Mouse (Mus musculus) embryonic facial prominence, embryonic 14.5 days (tissue): ENCODE measurements around the gene Pomt2. TPM values are rescaled to one million over a fixed set of nuclear protein-coding genes. Genes with fewer than 3 reads are reported as not detected.
A peak's percentile ranks its signal among the peaks of the same experiment; 100 is the strongest.

ENCODE experiments used
- ATAC-seq: fragments of 200-750 bp; cut with Nextera tagmentation; 2 replicates; pipeline ENCODE4 v1.8.0; 2017; ENCODE audit warnings: low read depth, moderate number of reproducible peaks, moderate TSS enrichment
- DNase-seq: peaks from one replicate; pipeline ENCODE4 v3.0.0-alpha.2; 2015; ENCODE audit warnings: low spot score
- H3K27ac ChIP-seq: fragments of 300-500 bp; sonication (generic); replicated peaks from 2 replicates; pipeline ENCODE4 v1.5.1; 2014; ENCODE audit warnings: low read depth, mild to moderate bottlenecking, low read length, moderate library complexity
- H3K27me3 ChIP-seq: fragments of 300-500 bp; sonication (generic); replicated peaks from 2 replicates; pipeline ENCODE4 v1.6.1; 2014; ENCODE audit warnings: low read length; ENCODE audit not compliant: control insufficient read depth, insufficient read depth
- H3K36me3 ChIP-seq: fragments of 300-500 bp; sonication (generic); 2 replicates; pipeline ENCODE4 v1.6.1; 2014; ENCODE audit warnings: low read length, mixed read lengths; ENCODE audit not compliant: control insufficient read depth, insufficient read depth
- H3K4me1 ChIP-seq: fragments of 300-500 bp; sonication (generic); 2 replicates; pipeline ENCODE4 v1.6.1; 2014; ENCODE audit warnings: antibody characterized with exemption, low read length; ENCODE audit not compliant: control insufficient read depth, insufficient read depth
- H3K4me2 ChIP-seq: fragments of 300-500 bp; sonication (generic); 2 replicates; pipeline ENCODE4 v1.6.1; 2014; ENCODE audit warnings: low read depth, mild to moderate bottlenecking, low read length, moderate library complexity, mixed read lengths
- H3K4me3 ChIP-seq: fragments of 300-500 bp; sonication (generic); 2 replicates; pipeline ENCODE4 v1.5.1; 2014; ENCODE audit warnings: low read depth, mild to moderate bottlenecking, low read length
- H3K9ac ChIP-seq: fragments of 300-500 bp; sonication (generic); 2 replicates; pipeline ENCODE4 v1.6.1; 2014; ENCODE audit warnings: low read depth, mild to moderate bottlenecking, low read length, moderate library complexity, mixed read lengths
- H3K9me3 ChIP-seq: fragments of 300-500 bp; sonication (generic); 2 replicates; pipeline ENCODE4 v1.6.1; 2016; ENCODE audit warnings: low read length; ENCODE audit not compliant: control insufficient read depth
- WGBS: fragments of 180-500 bp; shearing (Covaris S2); extraction: QIAGEN DNeasy Blood & Tissue Kit; methylation state at CpG from one replicate; pipeline ENCODE4 v1.1.7; 2014; 5-methylcytosine and 5-hydroxymethylcytosine counted together
- polyA plus RNA-seq: library from polyadenylated mRNA; unstranded; fragments of >200 nt; fragmentation: Nextera tagmentation; extraction: Ambion mirVana; gene quantifications from 2 replicates; pipeline ENCODE4 v1.2.1, GENCODE M21; 2014

Gene Pomt2
- polyA plus RNA-seq, 1 experiment from 2014 or later = 21.3 TPM

- Histone ChIP-seq H3K27me3 (no peaks in the 10 kb centered on the region), H3K27ac (no peak overlapping the region), H3K4me2 (no peak overlapping the region), H3K36me3 (peaks cover 23% of the 10 kb centered on the region), H3K9ac (no peak overlapping the region), H3K4me1 (no peaks in the 10 kb centered on the region), H3K9me3 (no peaks in the 10 kb centered on the region), H3K4me3 (no peak overlapping the region)
- DNase-seq (peak; percentile 61), ATAC-seq (peak; percentile 78; the same call in 1 of the 2 replicates)
- WGBS = 76% methylated on average over 15 of the region's 15 CpGs
Observed at GRCm38 (mm10) chr12:87137439-87138341, 10.1 kb downstream of the Pomt2 start.

GRCm38 (mm10) chr12:87132784-87133183 is 15.0 kb downstream of the Pomt2 start:
- no peak for DNase-seq
- H3K27me3 ChIP-seq = no peaks in the 10 kb centered on the region
- WGBS = 93% methylated on average over 9 of the region's 9 CpGs
- H3K36me3 ChIP-seq = peaks cover 43% of the 10 kb centered on the region
- ATAC-seq = no peak
- H3K9me3 ChIP-seq = no peaks in the 10 kb centered on the region
- no peak overlapping the region for H3K4me3 ChIP-seq
- no peak overlapping the region for H3K27ac ChIP-seq
- H3K4me1 ChIP-seq = no peaks in the 10 kb centered on the region
- H3K4me2 ChIP-seq = no peak overlapping the region
- H3K9ac ChIP-seq = no peak overlapping the region

GRCm38 (mm10) chr12:87132210-87132609 is 15.6 kb downstream of the Pomt2 start:
- no peaks in the 10 kb centered on the region for H3K9me3 ChIP-seq
- ATAC-seq (no peak), DNase-seq (no peak)
- no peak overlapping the region for H3K27ac ChIP-seq
- H3K4me1 ChIP-seq = no peaks in the 10 kb centered on the region
- no peaks in the 10 kb centered on the region for H3K27me3 ChIP-seq
- no peak overlapping the region for H3K9ac ChIP-seq
- H3K36me3 ChIP-seq = peaks cover 44% of the 10 kb centered on the region
- no peak overlapping the region for H3K4me2 ChIP-seq
- no peak overlapping the region for H3K4me3 ChIP-seq
- 88% methylated on average over 6 of the region's 6 CpGs for WGBS

- H3K36me3 ChIP-seq = peaks cover 40% of the 10 kb centered on the region; the same call in 1 of the 2 replicates
- no peaks in the 10 kb centered on the region for H3K4me1 ChIP-seq
- H3K27me3 ChIP-seq = no peaks in the 10 kb centered on the region
- DNase-seq = peak; percentile 17
- no peak overlapping the region for H3K4me3 ChIP-seq
- H3K27ac ChIP-seq = no peak overlapping the region
- H3K9me3 ChIP-seq = no peaks in the 10 kb centered on the region
- 73% methylated on average over 3 of the region's 3 CpGs for WGBS
- no peak overlapping the region for H3K4me2 ChIP-seq
- no peak for ATAC-seq
- no peak overlapping the region for H3K9ac ChIP-seq
Observed at GRCm38 (mm10) chr12:87131619-87132018, 16.1 kb downstream of the Pomt2 start.

- no peaks in the 10 kb centered on the region for H3K27me3 ChIP-seq
- H3K36me3 ChIP-seq = peaks cover 39% of the 10 kb centered on the region; the same call in 1 of the 2 replicates
- no peaks in the 10 kb centered on the region for H3K4me1 ChIP-seq
- no peaks in the 10 kb centered on the region for H3K9me3 ChIP-seq
- ATAC-seq (no peak), DNase-seq (no peak)
- WGBS = 83% methylated on average over 2 of the region's 2 CpGs
- H3K4me2 ChIP-seq = no peak overlapping the region
- H3K27ac ChIP-seq = no peak overlapping the region
- H3K9ac ChIP-seq = no peak overlapping the region
- no peak overlapping the region for H3K4me3 ChIP-seq
Observed at GRCm38 (mm10) chr12:87131181-87131580, 16.6 kb downstream of the Pomt2 start.

- ATAC-seq (no peak), DNase-seq (no peak)
- no peak overlapping the region for H3K27ac ChIP-seq
- no peak overlapping the region for H3K4me3 ChIP-seq
- 85% methylated on average over 4 of the region's 4 CpGs for WGBS
- H3K9me3 ChIP-seq = no peaks in the 10 kb centered on the region
- H3K4me2 ChIP-seq = no peak overlapping the region
- peaks cover 36% of the 10 kb centered on the region; the same call in 1 of the 2 replicates for H3K36me3 ChIP-seq
- H3K9ac ChIP-seq = no peak overlapping the region
- H3K27me3 ChIP-seq = no peaks in the 10 kb centered on the region
- H3K4me1 ChIP-seq = no peaks in the 10 kb centered on the region
Observed at GRCm38 (mm10) chr12:87130224-87130623, 17.5 kb downstream of the Pomt2 start.

- no peak overlapping the region for H3K27ac ChIP-seq
- H3K4me2 ChIP-seq = no peak overlapping the region
- H3K27me3 ChIP-seq = no peaks in the 10 kb centered on the region
- H3K4me3 ChIP-seq = no peak overlapping the region
- no peak for DNase-seq
- no peaks in the 10 kb centered on the region for H3K4me1 ChIP-seq
- no peak for ATAC-seq
- H3K36me3 ChIP-seq = peaks cover 51% of the 10 kb centered on the region
- no peaks in the 10 kb centered on the region for H3K9me3 ChIP-seq
- WGBS = 64% methylated on average over 4 of the region's 4 CpGs
- H3K9ac ChIP-seq = no peak overlapping the region
Observed at GRCm38 (mm10) chr12:87127256-87127655, 20.5 kb downstream of the Pomt2 start.

GRCm38 (mm10) chr12:87121918-87122589 is 25.7 kb downstream of the Pomt2 start:
- Histone ChIP-seq H3K27ac (no peak overlapping the region), H3K9me3 (no peaks in the 10 kb centered on the region), H3K27me3 (no peaks in the 10 kb centered on the region), H3K9ac (no peak overlapping the region), H3K4me2 (no peak overlapping the region), H3K36me3 (peaks cover 49% of the 10 kb centered on the region), H3K4me1 (no peaks in the 10 kb centered on the region), H3K4me3 (no peak overlapping the region)
- 93% methylated on average over 4 of the region's 4 CpGs for WGBS
- ATAC-seq = no peak
- no peak for DNase-seq
